Mouse (Mus musculus) left cerebral cortex, adult 2 months (tissue): Measurements from ENCODE around the gene Rsf1. TPM values are rescaled to one million over a fixed set of nuclear protein-coding genes. Genes with fewer than 3 reads are reported as not detected.

Source experiments
- DNase-seq, 2 experiments: peaks; one replicate each; pipeline ENCODE4 v3.0.0; 2021 to 2022; ENCODE audit warnings: low spot score in 2 of 2, mixed read lengths in 1 of 2; ENCODE audit errors: extremely low spot score in 1 of 2
- H3K27ac ChIP-seq: fragments of 200-600 bp; 2 replicates; pipeline ENCODE4 v1.8.1; 2022
- H3K4me3 ChIP-seq: fragments of 200-600 bp; 2 replicates; pipeline ENCODE4 v1.8.1; 2022
- CTCF ChIP-seq: fragments of 200-600 bp; IDR thresholded peaks from 2 replicates; pipeline ENCODE4 v1.8.1; 2022; ENCODE audit warnings: antibody characterized with exemption, mild to moderate bottlenecking, moderate library complexity
- intact Hi-C: fragments of 180-260 bp; cut with DNase I; formaldehyde crosslinking; loops from one replicate; pipeline ENCODE4 v1.15.1; 2025
- total RNA-seq, 2 experiments: library from RNA; stranded (reverse); gene quantifications; 2 replicates each; pipeline ENCODE4 v1.2.3; 2021

The Rsf1 gene
- total RNA-seq, 2 experiments from 2014 or later: 44.8 to 49.2 TPM

- no peak; the same call in 1 of the 2 replicates for TF ChIP-seq CTCF
- no peak for DNase-seq
- Histone ChIP-seq H3K4me3 (no peak overlapping the region), H3K27ac (peak overlapping the region; percentile 44; the same call in 1 of the 2 replicates)
- intact Hi-C loops: no loop called here
Measured at GRCm38 (mm10) chr7:97709204-97709603, 129.5 kb downstream of the Rsf1 start.

- Histone ChIP-seq H3K4me3 (no peak overlapping the region), H3K27ac (no peak overlapping the region)
- intact Hi-C loops: no loop called here
- no peak for DNase-seq
- no peak for TF ChIP-seq CTCF
Measured at GRCm38 (mm10) chr7:97714651-97715050, 135.0 kb downstream of the Rsf1 start.

- Histone ChIP-seq H3K4me3 (no peak overlapping the region), H3K27ac (no peak overlapping the region)
- no peak for TF ChIP-seq CTCF
- intact Hi-C loops: no loop called here
- DNase-seq: no peak
Measured at GRCm38 (mm10) chr7:97717326-97717725, 137.6 kb downstream of the Rsf1 start.

- peak in 1 of 2 experiments; percentile 49 for DNase-seq
- intact Hi-C loops: no loop called here
- H3K27ac ChIP-seq: peak overlapping the region; percentile 38; the same call in 1 of the 2 replicates
- H3K4me3 ChIP-seq: no peak overlapping the region
- TF ChIP-seq CTCF: no peak
Measured at GRCm38 (mm10) chr7:97719078-97719477, 139.4 kb downstream of the Rsf1 start.

GRCm38 (mm10) chr7:97720109-97720508 lies 140.4 kb downstream of the Rsf1 start:
- Histone ChIP-seq H3K4me3 (no peak overlapping the region), H3K27ac (no peak overlapping the region)
- no peak for DNase-seq
- intact Hi-C loops: no loop called here
- TF ChIP-seq CTCF: peak; percentile 8

- Histone ChIP-seq H3K27ac (peak overlapping the region; percentile 50; the same call in 1 of the 2 replicates), H3K4me3 (no peak overlapping the region)
- no peak for TF ChIP-seq CTCF
- no peak for DNase-seq
- intact Hi-C loops: no loop called here
Measured at GRCm38 (mm10) chr7:97722278-97722918, 142.7 kb downstream of the Rsf1 start.

- intact Hi-C loops: no loop called here
- DNase-seq: no peak
- no peak for TF ChIP-seq CTCF
- no peak overlapping the region for H3K27ac ChIP-seq
- no peak overlapping the region for H3K4me3 ChIP-seq
Measured at GRCm38 (mm10) chr7:97723646-97724538, 144.2 kb downstream of the Rsf1 start.

GRCm38 (mm10) chr7:97725401-97725800 lies 145.7 kb downstream of the Rsf1 start:
- Histone ChIP-seq H3K27ac (no peak overlapping the region), H3K4me3 (no peak overlapping the region)
- TF ChIP-seq CTCF: no peak
- intact Hi-C loops: no loop called here
- DNase-seq: no peak

- DNase-seq: no peak
- Histone ChIP-seq H3K4me3 (no peak overlapping the region), H3K27ac (no peak overlapping the region)
- intact Hi-C loops: no loop called here
- no peak for TF ChIP-seq CTCF
Measured at GRCm38 (mm10) chr7:97726080-97726479, 146.4 kb downstream of the Rsf1 start.

- TF ChIP-seq CTCF: no peak
- intact Hi-C loops: no loop called here
- Histone ChIP-seq H3K27ac (no peak overlapping the region), H3K4me3 (no peak overlapping the region)
- DNase-seq: no peak
Measured at GRCm38 (mm10) chr7:97726778-97727177, 147.1 kb downstream of the Rsf1 start.

GRCm38 (mm10) chr7:97728666-97729614 lies 149.3 kb downstream of the Rsf1 start:
- Histone ChIP-seq H3K27ac (no peak overlapping the region), H3K4me3 (no peak overlapping the region)
- no peak for DNase-seq
- no peak for TF ChIP-seq CTCF
- intact Hi-C loops: no loop called here
